Mouse (Mus musculus) testis, adult 2 months (tissue): ENCODE measurements around the gene Esrp2.

Source experiments
- CTCF ChIP-seq: fragments of 200-500 bp; IDR thresholded peaks from 2 replicates; pipeline ENCODE4 v1.5.1; 2012; ENCODE audit warnings: low read depth, mild to moderate bottlenecking, inconsistent platforms, low read length, moderate library complexity; ENCODE audit not compliant: control insufficient read depth, insufficient read depth, insufficient replicate concordance
- POLR2A ChIP-seq: fragments of 200-500 bp; IDR thresholded peaks from 2 replicates; pipeline ENCODE4 v1.6.1; 2012; ENCODE audit warnings: low read depth, mild to moderate bottlenecking, inconsistent platforms, low read length, moderate library complexity; ENCODE audit not compliant: control insufficient read depth

- TF ChIP-seq CTCF (no peak), POLR2A (no peak)
Measured at GRCm38 (mm10) chr8:106112514-106112913, 24.3 kb downstream of the Esrp2 start.
